Mouse (Mus musculus) fibroblast of lung, adult 2 months (primary cell): Measurements from ENCODE around the gene Igfbp2.

ENCODE experiments used
- DNase-seq: peaks from one replicate; pipeline ENCODE4 v3.0.0-alpha.2; 2011; ENCODE audit warnings: low read depth

The Igfbp2 gene

DNA sequence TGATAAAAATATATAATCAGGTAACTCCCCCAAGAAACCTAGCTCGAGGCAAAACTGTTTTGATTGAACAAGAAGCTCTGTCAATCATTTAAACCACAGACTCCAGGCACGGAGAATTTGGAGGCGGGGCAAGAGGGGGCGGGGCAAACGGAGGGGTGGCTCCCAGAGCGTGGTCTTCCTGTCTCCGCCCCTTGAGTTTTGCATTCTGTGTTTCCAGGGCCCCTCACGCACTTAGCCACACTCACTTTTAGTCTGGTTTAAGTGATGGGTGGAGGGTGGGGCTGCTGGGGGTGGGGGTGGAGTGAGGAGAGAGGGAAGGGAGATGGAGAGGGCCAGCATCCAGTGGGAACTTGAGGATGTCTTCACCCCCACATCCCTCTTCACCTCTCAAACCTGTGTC, 48.2 kb downstream of the Igfbp2 start:
- DNase-seq: no peak

DNA sequence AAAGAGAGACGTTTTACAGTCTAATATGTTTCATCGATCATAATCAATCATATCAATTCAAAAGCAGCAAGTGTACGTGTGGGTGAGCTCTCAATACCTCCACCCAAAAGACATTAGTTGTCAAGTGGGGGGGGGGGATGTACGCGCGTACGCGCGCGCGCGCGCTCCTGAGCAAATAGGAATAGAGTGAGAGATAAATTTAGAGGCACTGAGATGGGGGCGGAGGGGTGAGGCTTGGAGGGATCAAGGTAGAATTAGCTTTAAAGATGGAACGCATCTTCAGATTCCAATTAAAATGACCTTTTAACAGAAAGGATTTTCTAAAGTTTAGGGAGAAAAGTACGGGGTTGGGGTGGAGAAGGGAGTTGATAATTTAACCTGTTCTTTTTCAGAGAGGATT, 48.8 kb downstream of the Igfbp2 start:
- DNase-seq: no peak

DNA sequence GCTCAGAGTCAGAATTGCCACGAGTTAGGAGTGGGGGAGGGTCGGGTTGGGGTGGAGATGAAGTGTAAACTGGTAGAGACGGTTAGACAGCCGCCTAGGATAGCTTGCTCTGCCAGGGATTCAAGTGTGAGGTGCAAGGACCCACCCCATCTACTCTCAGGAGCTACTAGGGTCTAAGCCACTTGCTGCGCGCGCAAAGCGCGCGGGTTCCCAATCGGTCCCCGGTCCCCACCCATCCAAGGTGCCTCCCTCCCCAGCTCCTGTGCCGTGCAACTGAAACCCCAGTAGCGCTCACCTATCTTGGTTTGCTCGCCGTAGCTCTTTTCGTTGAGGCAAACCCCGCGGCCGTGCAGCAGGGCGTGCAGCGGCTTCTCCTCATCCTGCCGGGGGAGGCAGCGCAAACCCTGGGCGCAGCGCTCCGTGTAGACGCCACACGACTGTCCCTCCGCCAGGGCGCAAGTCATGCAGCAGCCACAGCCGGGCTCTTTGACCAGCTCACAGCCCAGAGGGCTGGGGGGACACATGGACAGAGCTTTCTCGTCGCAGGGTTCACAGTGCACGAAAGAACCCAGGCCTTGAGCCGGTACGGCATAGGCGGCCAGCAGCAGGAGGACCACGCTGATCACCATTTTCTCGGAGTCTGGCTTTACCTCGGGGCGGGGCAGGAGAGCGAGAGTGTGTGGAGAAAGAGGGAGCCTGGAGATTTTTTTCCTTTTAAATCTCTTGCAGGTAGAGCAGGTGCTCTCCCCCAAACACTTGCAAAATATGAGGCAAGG, 49.4 kb downstream of the Igfbp2 start:
- DNase-seq: no peak

DNA sequence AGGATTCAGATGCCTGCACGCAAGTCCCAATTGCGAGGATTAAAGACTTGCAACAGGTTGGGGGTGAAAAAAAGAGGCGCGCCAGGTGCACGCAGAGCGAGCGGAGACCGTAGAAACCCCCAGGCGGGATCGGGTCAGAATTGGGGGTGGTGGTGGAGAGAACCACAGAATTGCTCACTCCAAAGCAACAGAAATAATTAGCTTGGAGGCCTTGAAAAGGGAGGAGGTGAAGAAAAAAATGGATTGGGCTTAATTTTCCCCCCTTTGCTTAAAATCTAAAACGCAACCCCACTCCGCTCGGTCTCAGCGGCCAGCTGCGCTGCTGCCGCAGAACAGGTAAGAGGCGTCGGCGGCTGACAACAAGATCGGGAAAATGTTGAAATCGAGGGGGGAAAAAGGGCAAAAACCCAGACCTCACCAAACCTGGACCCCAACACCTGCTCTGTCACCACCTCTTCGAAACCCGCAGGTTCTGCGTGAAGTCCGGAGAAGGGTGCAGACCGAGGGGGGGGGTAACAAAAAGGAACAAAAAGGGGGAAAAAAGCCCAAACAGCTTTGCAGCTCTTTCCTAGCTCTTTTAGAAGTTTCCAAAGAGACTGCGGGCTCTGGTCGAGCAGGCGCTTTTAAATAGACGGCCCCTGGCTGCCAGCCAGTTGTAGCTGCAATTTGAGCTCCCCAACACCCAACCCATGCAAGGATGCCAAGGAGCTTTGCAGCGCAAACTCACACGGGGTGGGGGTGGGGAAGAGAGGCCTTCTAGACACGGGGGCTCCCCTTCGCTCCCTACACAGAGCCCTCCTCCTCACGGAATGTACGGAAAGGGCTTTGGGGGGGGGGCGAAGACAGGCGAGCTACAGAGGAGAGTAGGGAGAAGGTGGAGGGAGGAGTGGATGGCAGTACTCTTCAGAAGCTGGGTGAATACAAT, 50.2 kb downstream of the Igfbp2 start, which contains the start of gene Igfbp5:
TSS of gene Igfbp5 (minus strand) at position 598 of the 925 bp plus-strand sequence.
- no peak for DNase-seq

DNA sequence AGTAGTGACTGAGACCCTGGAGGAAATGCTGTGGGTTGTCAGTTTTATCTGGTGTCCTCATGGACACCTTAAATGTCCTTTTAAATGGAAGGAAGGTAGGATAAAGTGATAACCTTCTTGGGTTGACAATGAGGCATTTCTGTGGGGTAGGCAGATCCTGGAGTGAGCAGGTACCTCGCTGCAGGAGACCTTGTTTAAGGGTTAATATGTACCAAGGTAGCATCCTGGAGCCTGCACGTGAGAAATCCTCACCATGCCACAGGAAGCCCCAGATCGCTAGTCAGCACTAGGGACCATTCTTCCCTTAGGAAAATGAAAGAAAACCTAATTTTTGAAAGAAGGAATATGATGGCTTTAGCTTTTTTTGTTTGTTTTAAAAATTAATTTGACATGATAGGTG, 51.4 kb downstream of the Igfbp2 start:
- DNase-seq: no peak

DNA sequence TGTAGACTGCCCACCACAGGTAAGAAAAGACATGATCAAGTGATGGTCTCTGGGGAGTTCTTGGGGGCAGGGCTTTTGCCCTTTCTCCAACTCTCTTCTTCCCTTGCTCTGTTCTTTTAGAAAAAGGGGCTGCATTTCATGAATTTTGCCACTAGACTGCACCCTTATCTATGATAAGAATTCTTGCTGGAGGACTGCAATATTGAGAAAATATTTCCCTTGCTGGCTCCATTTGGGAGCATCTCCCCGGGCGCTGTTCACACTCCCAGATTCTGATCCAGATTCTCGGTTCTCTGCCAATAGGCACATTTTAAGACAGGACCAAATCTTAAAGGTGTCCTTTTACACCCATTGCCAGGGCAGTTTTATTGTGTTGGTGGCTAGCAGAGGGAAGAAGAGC, 51.8 kb downstream of the Igfbp2 start:
- no peak for DNase-seq

DNA sequence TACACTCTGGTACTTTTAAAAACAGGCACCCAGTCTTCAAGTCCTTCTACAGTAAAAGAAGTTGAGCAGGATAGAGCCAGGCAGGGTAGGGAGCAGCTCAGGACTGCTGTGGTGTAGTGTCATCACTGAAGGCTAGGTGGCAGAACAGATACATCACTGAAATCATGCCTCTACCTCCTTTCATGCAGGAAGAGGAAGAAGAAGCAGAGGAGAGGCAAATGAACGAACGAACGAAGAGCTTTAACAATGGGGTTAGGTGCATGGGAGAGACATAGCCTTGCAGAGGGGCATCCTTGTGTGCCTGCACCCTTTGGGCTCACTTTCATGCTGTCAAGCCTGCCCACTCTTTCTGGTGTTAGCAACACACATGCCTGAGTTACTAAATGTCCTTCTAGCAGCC, 53.6 kb downstream of the Igfbp2 start:
- no peak for DNase-seq

DNA sequence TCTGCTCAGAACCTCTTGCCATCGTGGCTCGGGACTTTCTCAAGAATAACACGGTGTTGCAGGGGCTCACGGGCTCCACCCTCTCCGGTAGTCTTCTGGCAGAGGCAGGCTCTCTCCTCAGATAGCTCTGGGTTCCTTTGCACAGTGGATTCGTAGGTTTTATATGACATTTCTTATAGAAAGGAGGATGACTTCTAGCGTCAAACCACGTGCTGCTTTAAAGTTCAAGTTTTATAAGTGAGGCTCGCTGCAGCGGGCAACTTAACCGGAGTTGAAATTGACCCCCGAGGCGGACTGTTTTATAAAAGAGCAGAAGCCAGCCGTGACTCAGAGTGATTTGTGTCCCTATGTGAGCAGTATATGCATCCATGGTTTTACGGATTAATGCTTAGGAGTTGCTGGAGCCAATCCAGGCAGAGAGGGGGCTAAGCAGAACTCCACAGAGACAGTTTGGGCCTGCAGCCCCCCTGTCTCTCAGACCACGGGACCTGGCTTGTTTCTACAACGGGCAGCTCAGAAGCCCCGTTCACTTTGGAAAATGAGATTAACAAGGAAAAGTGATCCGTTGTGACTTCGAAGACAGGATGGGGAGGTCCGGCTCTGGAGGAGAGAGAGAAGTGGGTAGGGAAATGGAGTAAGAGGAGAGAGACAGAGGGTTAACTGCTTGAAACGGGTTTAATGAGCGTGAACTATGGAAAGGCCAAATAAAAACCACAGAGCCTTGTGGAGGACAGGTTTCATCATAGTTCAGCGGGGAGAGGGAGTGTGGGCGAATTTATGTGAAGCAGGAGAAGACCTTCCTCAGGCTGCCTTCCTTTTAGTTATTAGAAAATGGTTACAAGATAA, 54.4 kb downstream of the Igfbp2 start:
- DNase-seq: no peak

DNA sequence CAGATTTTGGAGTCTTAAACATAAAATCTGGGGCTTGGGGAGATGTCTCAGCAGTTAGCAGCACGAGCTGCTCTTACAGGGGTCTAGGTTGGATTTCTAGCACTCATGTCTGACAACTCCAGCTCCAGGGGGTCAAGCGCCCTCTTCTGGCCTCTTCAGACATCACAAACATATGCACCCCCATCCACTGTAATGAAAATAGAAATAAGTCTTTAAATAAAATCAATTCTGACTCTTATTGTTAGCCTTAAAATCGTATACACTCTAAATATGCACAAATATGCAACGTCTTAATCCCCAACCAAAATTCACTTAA, 55.0 kb downstream of the Igfbp2 start:
- no peak for DNase-seq

DNA sequence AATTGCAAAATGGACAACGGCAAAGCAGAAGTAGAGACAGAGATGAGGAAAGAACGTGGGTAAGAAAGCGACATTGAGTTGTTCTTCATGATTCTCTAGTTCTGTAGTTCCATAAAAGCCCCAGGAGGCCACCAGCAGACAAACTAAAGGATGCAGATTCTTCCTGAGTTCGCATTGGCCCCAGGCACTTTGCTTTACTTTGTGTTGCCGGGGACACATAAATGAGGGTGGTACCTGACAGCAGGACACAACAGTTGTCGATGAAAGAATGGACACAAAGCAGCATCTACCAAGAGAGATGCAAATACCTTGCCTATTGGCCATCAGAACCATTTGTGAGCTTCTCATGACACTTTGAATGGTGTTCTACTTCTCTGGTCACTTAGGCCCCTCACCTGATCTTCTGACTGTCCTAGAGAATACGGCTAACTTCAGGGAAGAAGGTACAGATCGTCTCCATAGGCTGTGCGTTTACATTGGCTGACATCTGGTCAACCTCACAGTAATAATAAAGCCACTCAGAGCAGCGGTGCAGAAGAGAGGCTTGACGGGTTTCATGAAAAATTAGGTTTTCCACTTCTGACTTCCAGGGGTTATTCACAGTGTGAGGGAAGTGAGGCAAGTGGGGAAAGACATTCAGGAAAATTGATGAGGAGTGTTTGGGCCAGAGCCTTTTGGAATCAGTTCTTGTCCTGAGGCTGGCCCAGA, 61.0 kb downstream of the Igfbp2 start:
- DNase-seq: no peak

DNA sequence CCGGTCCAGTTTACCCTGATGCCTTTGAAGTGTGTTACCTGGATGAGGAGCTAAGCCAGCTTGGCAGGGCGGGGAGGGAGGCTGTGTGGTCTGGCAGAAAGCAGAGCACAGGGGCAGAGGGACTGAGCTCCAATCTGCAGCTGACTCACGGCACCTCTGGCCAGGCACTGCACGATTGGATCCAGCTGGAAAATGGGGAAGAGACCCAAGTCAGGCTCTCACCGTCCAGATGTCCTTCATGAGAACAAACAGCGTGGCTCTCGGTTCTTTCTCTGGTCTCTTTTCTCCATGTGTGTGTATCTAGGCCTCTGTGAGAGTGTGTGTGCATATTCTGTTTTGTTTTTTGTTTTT, 61.5 kb downstream of the Igfbp2 start:
- DNase-seq: no peak

DNA sequence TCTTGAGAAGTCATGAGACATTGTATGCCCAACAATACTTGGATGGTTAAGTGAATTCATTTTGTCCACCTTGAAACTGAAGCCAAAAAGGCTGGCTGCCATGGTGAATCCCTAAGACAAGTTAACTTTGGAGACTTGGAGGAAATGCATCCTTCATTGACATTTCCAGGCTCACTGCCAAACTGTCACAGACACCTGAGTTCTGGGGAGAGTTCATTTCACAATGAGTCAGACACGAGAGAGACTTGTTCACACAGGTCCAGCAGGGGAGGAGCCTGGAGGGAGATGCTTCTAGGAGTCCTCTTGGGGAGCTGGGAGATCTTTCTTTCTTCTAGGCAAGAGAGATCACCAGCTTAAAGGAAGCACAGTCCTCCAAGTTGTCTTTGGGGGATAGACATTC, 63.6 kb downstream of the Igfbp2 start:
- DNase-seq: no peak

DNA sequence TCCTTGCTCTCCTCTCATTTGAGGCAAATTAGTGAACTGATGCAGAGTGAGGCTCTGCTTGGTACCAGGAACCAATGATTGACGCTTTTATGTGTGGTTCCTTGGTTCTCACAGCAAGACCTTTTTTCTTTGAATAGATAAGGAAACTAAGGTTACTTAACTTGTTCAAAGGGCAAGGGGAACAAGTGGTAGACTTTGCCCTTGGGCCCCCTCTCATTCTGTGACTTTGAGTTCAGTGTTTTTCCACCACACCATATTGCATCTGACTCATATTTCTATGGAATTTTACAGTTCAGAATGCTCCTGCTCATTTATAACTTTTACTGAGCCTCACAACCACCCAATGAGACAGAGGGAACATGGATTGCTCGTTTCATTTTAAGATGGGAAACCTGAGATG, 71.5 kb downstream of the Igfbp2 start:
- no peak for DNase-seq
